Mouse (Mus musculus) hindlimb bud, embryonic 11.5 days (tissue): ENCODE data around the gene Mybpc2.

ENCODE experiments used
- DNase-seq: peaks from one replicate; pipeline ENCODE4 v3.0.0-alpha.2; 2012; ENCODE audit warnings: low read depth, low spot score; ENCODE audit errors: extremely low spot score

The Mybpc2 gene

GRCm38 (mm10) chr7:44486927-44487575 is 37.4 kb downstream of the Mybpc2 start:
- DNase-seq = no peak

- no peak for DNase-seq
Measured at GRCm38 (mm10) chr7:44485572-44486195, 38.8 kb downstream of the Mybpc2 start.

- peak; percentile 76 for DNase-seq
Measured at GRCm38 (mm10) chr7:44484841-44485571, 39.5 kb downstream of the Mybpc2 start.

GRCm38 (mm10) chr7:44484109-44484508 is 40.3 kb downstream of the Mybpc2 start:
- DNase-seq = no peak

- DNase-seq = no peak
Measured at GRCm38 (mm10) chr7:44482836-44483435, 41.5 kb downstream of the Mybpc2 start.

- no peak for DNase-seq
Measured at GRCm38 (mm10) chr7:44475046-44475614, 49.3 kb downstream of the Mybpc2 start.

GRCm38 (mm10) chr7:44474419-44474818 is 50.0 kb downstream of the Mybpc2 start:
- no peak for DNase-seq

- no peak for DNase-seq
Measured at GRCm38 (mm10) chr7:44472961-44473646, 51.4 kb downstream of the Mybpc2 start.

- no peak for DNase-seq
Measured at GRCm38 (mm10) chr7:44472558-44472885, 51.9 kb downstream of the Mybpc2 start.

GRCm38 (mm10) chr7:44471880-44472557 is 52.4 kb downstream of the Mybpc2 start:
- DNase-seq = no peak

- DNase-seq = no peak
Measured at GRCm38 (mm10) chr7:44470696-44471612, 53.5 kb downstream of the Mybpc2 start.

GRCm38 (mm10) chr7:44469677-44470675 is 54.5 kb downstream of the Mybpc2 start:
- DNase-seq = no peak

- no peak for DNase-seq
Measured at GRCm38 (mm10) chr7:44468644-44469285, 55.7 kb downstream of the Mybpc2 start.

- DNase-seq = peak; percentile 97
Measured at GRCm38 (mm10) chr7:44467811-44468411, 56.5 kb downstream of the Mybpc2 start, which contains the start of gene Josd2. Josd2 (plus strand) TSS chr7:44467980.

- DNase-seq = no peak
Measured at GRCm38 (mm10) chr7:44466888-44467311, 57.6 kb downstream of the Mybpc2 start.

- DNase-seq = no peak
Measured at GRCm38 (mm10) chr7:44466006-44466887, 58.2 kb downstream of the Mybpc2 start.
